Mouse (Mus musculus) G1E-ER4 (cell line): ENCODE results near the gene Scube2. TPM values are rescaled to one million over a fixed set of nuclear protein-coding genes. Genes with fewer than 3 reads are reported as not detected.

Source experiments
- GATA1 ChIP-seq: IDR thresholded peaks from one replicate; pipeline ENCODE4 v1.8.0; 2012; ENCODE audit warnings: low read length, inconsistent platforms
- polyA plus RNA-seq: library from polyadenylated mRNA; stranded (reverse); fragments of >175 nt; gene quantifications from 2 replicates; pipeline ENCODE4 v1.2.3, GENCODE M21; 2012

The Scube2 gene
- polyA plus RNA-seq, 1 experiment: 0.08 TPM

DNA sequence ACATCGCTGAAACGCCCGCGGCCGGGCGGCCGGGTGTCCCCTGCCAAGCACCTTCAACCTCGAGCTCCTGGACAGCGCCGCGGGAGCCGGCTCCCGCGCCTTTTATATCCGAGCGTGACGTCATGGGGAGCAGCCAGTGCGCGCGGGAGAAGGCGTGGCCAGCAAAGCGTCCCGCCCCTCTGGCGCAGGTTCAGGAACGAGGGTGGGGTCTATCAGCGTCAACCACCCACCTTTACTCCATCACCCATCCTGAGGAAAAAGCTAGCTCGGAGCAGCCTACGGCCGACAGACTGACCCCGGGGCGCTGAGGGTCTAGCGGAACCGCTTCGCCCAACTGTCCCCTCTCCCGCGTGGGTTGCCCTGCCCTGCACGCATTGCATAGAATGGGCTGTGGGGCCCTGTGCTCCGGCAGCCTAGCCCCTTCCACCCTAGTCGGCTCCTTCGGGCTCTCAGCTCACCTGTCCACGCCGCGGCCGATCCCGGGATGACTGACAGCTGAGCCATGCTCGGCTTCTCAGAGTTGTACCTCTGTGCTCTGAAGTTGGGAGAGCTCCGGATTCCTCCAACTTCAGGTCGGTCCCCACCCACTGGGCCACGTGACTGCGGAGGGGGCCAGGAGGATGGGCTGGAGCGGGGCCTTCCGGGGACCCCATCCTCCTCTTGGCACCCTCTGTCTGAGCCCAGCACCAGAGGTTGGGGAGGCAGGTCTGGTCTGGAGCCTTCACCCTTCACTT is 83.8 kb downstream of the Scube2 start, which contains the start of gene Nrip3:
Gene Nrip3 (minus strand): TSS at position 556 of the 734 bp plus-strand sequence.
- no peak for TF ChIP-seq GATA1

DNA sequence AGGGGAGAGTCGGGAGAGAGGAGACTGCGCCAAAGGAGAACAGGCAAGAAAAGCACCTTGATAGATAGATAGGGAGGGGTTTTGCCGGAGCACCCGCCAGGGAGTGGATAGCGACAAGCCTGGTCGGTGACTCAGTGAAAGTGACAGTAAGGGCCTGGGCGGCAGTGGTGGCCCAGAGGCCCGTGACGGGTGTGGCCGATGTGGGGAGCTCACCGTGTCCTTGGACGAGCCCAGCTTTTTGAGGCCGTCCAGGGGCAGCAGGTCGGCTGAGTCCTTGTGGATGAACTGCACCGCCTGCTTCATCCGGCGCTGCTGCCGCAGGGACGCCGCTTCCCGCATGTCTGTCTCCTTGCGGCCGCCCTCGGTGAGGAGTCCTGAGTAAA is 84.4 kb downstream of the Scube2 start:
- TF ChIP-seq GATA1: no peak

GRCm38 (mm10) chr7:109772251-109772650 is 93.2 kb downstream of the Scube2 start:
- TF ChIP-seq GATA1: no peak

DNA sequence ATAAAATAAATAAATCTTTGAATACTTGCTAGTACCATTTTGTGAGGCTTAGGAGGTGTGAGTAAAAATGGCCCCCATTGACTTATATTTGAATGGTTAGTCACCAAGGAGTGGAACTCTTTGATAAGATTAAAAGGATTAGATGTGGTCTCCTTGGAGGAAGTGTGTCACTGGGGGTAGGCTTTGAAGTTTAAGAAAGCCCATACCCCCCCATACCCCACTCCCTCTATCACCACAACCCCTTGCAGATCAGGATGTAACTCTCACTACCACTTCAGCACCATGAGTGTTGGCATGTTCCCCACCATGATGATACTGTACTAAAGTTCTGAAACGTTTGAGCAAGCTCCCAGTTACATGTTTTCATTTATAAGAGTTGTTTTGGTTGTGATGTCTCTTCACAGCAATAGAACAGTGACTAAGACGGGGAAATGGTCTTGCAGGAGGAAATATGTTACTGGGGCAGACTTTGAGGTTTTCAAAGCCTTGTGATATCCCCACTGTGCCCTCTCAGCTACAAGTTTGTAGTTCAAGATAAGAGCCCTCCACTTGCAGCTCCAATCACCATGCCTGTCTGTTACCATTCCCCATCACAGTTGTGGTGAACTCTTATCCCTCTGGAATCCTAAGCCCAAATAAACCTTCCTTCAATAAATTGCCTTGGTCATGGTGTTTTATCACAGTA is 96.6 kb downstream of the Scube2 start:
- peak; percentile 35 for TF ChIP-seq GATA1

- TF ChIP-seq GATA1: no peak
Observed at GRCm38 (mm10) chr7:109767575-109768350, 97.7 kb downstream of the Scube2 start.

GRCm38 (mm10) chr7:109764009-109764408 is 101.5 kb downstream of the Scube2 start:
- TF ChIP-seq GATA1: no peak

DNA sequence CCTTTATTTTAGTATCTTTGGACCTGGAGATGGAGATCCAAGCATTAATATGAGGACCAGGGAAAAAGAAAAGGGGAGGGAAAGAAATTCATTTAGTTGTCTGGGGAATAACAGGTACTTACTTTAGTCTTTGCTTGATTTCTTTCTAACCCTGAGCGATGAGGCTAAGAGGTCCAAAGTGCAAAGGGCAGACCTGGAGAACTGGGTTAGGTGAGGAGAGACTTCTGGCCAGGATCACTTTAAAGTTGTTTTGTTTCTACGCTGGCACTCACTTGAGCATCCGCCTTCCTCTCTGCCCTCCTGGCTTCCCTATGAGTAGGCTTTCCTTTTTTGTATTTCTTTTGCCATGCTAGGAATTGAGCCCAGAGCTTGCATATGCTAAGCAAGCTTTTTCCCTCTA is 109.2 kb downstream of the Scube2 start:
- TF ChIP-seq GATA1: no peak

GRCm38 (mm10) chr7:109754034-109754433 is 111.4 kb downstream of the Scube2 start:
- TF ChIP-seq GATA1: no peak

- TF ChIP-seq GATA1: no peak
Observed at GRCm38 (mm10) chr7:109752008-109752925, 113.2 kb downstream of the Scube2 start, which contains the start of gene Tmem9b. Gene Tmem9b, minus strand, starts transcription at chr7:109752875.

DNA sequence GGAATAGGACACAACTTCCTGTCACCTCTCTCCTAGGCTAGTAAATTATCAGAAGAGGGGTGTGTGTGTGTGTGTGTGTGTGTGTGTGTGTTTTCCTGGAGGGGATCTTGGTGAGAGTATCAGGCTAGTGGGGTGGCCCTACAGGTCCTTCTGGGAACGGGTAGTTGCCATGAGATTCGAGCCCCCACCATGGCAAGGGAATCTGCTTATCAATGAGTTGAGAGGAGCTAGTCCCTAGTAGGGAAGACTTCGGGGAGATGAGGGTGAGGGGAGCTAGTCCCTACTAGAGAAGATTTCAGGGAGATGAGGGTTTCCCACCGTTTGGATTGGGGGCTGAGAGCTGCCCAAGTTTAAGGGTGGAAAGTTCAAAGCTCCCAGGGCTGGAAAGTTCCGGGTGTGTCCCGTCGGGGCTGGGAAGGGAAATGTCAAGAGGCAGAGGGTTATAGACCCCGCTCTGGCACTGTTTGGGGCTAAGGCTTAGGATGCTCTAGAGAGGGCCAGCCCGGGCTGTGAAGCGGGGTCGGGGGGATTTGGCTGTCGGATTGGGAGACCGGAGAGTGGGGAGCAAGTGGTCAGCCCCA is 114.0 kb downstream of the Scube2 start:
- no peak for TF ChIP-seq GATA1

Other genes starting within 250 kb of the Scube2 start
- gene St5, start 162.1 kb downstream of the Scube2 start, polyA plus RNA-seq: 0.16 and 0.18 TPM in 2 replicates
- 20.7 and 29.3 TPM in 2 replicates for gene Akip1, start 162.0 kb downstream of the Scube2 start, polyA plus RNA-seq
- gene BC051019, start 141.8 kb downstream of the Scube2 start, polyA plus RNA-seq: not detected in 2 replicates
- 0.12 TPM in 1 of 2 replicates, not detected in the other for gene Ascl3, start 134.0 kb downstream of the Scube2 start, polyA plus RNA-seq
- 7.1 and 14.3 TPM in 2 replicates for gene Tmem9b, start 112.8 kb downstream of the Scube2 start, polyA plus RNA-seq
- 0.04 and 0.35 TPM in 2 replicates for gene Nrip3, start 83.7 kb downstream of the Scube2 start, polyA plus RNA-seq
- gene Dennd5a, start 94.8 kb upstream of the Scube2 start, polyA plus RNA-seq: 8.8 and 9.2 TPM in 2 replicates
- gene Tmem41b, start 121.2 kb upstream of the Scube2 start, polyA plus RNA-seq: 27.8 and 44.0 TPM in 2 replicates
- 85.9 and 110 TPM in 2 replicates for gene Ipo7, start 152.6 kb upstream of the Scube2 start, polyA plus RNA-seq
- 1.2 and 1.7 TPM in 2 replicates for gene Zfp143, start 195.5 kb upstream of the Scube2 start, polyA plus RNA-seq